Comparison of ENCODE assay signal across 13 mouse cellular contexts in genomic region chr6:31624374-31624773, GRCm38 (mm10).
"Had no signal": no experiment of that assay in that cellular context is flagged by ENCODE, and none has a peak within 500 bp of the region (broad histone marks: within the 10 kb centered on the region; RNA-seq: fewer than 3 reads in every experiment).

No protein-coding gene starts in this region.

- H3K36me3 ChIP-seq: limb, embryonic 10.5 days; liver, embryonic 13.5 days; neural tube, embryonic 15.5 days had no signal

- H3K27ac ChIP-seq: left cerebral cortex, adult 2 months; limb, embryonic 10.5 days; macrophage; neural tube, embryonic 15.5 days had no signal

- H3K9me3 ChIP-seq: limb, embryonic 10.5 days; liver, embryonic 13.5 days; neural tube, embryonic 15.5 days had no signal

- H3K9ac ChIP-seq: liver, embryonic 13.5 days; lung, embryonic 14.5 days; neural tube, embryonic 15.5 days had no signal

- H3K4me3 ChIP-seq: left cerebral cortex, adult 2 months; limb, embryonic 10.5 days; liver, embryonic 13.5 days; myocyte; neural tube, embryonic 15.5 days had no signal

- H3K27me3 ChIP-seq: liver, embryonic 13.5 days; neural tube, embryonic 15.5 days had no signal

- DNase-seq: kidney, adult 18-20 months; kidney, postnatal 25 days; liver, embryonic 13.5 days; lung, embryonic 14.5 days; midbrain, embryonic 14.5 days; right cerebral cortex, adult 18-20 months; right cerebral cortex, postnatal 25 days; thymus, postnatal 36 days had no signal

- H3K4me1 ChIP-seq: limb, embryonic 10.5 days; neural tube, embryonic 15.5 days had no signal

- H3K4me2 ChIP-seq: liver, embryonic 13.5 days; lung, embryonic 14.5 days; neural tube, embryonic 15.5 days had no signal
